Mouse (Mus musculus): ENCODE results near the gene Olfr1279.
"Not testable (repeated sequence)": the region's sequence is repeated elsewhere in the genome, so short reads cannot be mapped to it uniquely, and the experiment has no call there.

Gene Olfr1279

DNA sequence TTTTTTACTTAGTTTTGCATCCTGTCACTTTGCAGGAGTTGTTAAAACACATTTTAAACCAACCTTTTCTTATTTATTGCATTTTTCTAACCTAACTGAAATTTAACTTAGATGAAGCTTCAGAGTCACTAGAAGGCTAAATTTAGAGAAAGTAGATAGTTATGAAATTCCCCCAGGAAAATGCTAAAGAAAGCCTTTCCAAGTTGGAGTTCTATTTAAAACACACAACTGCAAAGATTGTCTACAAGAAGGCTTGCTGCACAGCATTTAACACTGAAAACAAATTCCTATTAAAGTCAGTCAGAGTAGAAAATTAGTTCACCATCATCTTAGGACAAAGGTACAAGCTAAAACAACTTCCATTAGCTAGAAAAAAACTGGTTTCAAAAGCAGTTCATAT lies at the start of gene Olfr1279:
Olfr1279 (plus strand) TSS at position 262 of the 400 bp plus-strand sequence.
- no peak for DNase-seq (ENCODE audit: low spot score)

DNA sequence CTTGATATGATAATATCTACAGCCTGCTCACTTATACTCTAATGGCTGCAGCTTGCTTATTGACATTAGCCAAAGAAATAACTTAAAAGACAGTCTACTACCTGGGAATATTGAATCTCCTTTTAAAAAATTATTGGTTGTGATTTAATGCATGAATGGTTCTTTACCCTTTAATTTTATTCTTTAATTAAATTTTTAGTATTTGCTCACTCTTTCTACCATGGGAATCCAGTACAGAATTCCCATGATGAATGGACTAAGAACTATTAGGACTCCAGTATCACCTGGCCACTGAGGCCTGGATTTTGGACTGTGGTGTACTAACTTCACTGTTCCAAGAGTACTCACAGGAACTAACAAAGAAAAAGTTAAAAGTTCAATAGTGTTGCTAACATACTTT lies 46.2 kb upstream of the Olfr1279 start, which contains the start of gene Olfr1276:
Olfr1276 (plus strand) TSS at position 301 of the 400 bp plus-strand sequence.
- no peak for DNase-seq (ENCODE audit: low spot score)

DNA sequence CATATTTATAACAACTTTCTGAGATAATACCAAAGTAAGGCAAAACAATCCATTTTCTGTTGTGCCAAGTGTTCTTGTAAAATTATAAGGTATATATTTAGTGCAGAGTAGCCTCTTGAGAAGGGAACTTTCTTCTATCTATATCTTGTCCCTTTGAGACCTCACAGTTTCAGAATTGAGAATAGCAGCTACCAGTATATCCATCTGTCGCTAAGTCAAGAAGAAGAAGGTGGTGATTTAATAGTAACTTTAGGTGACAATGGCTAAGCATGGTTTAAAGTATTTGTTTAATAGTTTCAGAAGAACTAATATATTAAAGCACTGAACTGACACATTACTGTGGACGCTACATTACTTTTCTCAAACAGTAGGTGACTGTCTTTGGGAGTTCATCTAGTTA lies 26.4 kb upstream of the Olfr1279 start, which contains the start of gene Olfr1277:
Olfr1277 (minus strand) TSS at position 101 of the 400 bp plus-strand sequence.
- DNase-seq (ENCODE audit: low spot score): no peak

DNA sequence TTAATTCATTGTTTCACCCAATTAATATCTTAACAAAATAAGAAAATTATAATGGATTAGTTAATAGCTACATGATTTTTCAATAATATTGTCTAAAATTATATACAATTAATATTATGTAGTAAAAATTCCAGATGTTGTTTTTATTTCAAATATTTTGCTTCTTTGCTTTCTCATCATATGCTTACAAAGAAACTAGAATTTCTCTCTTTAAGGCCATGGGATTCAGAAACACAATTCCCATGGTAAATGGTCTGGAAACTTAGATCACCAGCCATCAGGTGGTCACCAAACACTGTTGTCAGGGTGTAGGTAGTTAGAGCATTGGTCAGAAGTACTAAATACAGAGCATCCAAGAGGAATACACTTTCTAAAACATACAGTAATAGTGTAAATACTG lies 10.6 kb upstream of the Olfr1279 start, which contains the start of gene Olfr1278:
Olfr1278 (plus strand) TSS at position 301 of the 400 bp plus-strand sequence.
- DNase-seq (ENCODE audit: low spot score): no peak

DNA sequence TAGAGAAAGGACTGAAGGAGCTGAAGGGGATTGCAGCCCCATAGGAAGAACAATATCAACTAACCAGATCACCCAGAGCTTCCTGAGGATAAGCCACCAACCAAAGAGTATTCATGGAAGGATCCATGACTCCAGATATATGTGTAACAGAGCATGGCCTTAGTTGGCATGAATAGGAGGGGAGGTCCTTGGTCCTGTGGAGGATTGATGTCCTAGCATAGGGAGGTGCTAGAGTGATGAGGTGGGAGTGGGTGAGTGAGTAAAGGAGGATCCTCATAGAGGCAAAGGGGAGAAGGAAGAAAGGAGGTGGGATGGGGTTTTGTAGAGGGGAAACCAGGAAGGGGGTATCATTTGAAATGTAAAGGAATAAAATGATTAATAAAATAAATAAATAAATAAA lies 1.9 kb upstream of the Olfr1279 start:
- DNase-seq (ENCODE audit: low spot score): no peak

DNA sequence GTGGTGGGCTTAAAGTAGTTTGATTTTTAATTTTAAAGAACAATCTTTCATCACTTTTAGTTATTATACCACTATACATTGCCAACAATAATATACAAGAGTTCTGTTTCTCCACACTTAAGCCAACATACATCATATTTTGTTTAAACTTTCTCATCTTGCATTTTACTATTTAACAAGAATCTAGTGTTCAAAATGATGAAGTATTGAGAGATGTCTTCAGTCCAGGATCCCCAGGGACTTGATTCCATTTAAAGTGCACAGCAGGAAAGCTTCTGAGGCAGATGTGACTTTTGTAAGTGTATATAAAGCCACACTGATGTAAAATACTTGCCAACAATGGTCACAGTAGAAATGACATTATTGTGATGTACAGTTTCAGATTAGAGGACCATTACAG lies 13.3 kb downstream of the Olfr1279 start, which contains the start of gene Olfr1280:
Olfr1280 (plus strand) TSS at position 301 of the 400 bp plus-strand sequence.
- no peak for DNase-seq (ENCODE audit: low spot score)

DNA sequence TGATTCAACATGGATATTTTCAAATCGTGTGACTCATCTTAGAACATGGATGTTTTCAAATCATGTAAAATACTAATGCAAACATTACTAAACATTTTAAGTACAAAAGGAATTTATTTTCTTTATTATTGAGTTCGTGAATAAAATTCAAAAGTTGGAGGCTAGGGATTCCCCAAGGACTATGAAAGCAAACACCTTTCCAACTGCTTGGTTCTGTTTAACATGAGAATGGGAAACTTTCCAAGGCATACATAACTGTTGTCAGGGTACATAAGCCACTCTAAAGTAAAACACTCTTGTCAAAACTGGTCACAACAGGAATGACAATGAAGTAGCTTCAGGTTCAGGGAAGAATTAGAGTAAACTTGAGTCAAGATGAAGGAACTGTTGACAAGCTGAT lies 25.8 kb downstream of the Olfr1279 start, which contains the start of gene Olfr1281:
Olfr1281 (plus strand) TSS at position 301 of the 400 bp plus-strand sequence.
- no peak for DNase-seq (ENCODE audit: low spot score)

DNA sequence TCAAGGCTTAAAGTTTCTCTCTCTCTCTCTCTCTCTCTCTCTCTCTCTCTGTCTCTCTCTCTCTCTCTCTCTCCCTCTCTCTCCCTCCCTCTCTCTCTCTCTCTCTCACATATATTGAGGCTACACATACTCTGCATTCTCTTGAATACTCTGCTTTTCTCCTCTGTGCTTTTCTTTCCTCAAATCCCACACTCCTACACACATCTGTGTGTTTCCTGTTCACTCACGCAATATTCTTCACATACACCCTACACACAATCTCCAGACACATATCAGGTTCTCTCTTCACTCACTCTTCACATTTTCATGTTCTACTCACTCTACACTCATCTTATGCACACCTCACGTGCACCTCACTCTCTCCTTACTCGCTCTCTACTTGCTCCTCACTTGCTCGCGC lies 33.3 kb downstream of the Olfr1279 start:
- DNase-seq (ENCODE audit: low spot score): not testable (repeated sequence)

DNA sequence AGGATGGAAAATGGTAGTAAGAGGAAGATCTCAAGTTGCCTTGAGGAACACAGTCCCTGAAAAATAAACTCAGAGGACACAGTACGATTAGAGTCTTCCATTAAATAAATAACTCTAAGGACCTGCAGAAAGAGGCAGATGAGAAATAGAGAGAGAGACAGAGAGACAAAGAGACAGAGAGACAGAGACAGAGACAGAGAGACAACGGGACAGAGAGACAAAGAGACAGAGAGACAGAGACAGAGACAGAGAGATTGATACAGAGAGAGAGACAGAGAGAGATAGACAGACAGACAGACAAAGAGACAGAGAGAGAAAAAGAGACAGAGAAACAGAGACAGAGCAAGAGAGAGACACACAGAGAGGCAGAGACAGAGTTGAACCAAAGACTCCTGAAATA lies 35.5 kb downstream of the Olfr1279 start, which contains the start of gene Olfr1282:
Olfr1282 (minus strand) TSS at position 101 of the 400 bp plus-strand sequence.
- DNase-seq (ENCODE audit: low spot score): no peak

All from ovary, postnatal 36 days (tissue).